Mouse (Mus musculus): ENCODE measurements around the gene Cct5. TPM values are rescaled to one million over a fixed set of nuclear protein-coding genes. Genes with fewer than 3 reads are reported as not detected.
A peak's percentile ranks its signal among the peaks of the same experiment; 100 is the strongest.

Cct5 gene
- total and polyA plus RNA-seq, 2 experiments from 2014 or later = 279 to 416 TPM

GRCm38 (mm10) chr15:31567431-31567830 is 34.2 kb downstream of the Cct5 start:
- 72% methylated on average over 7 of the region's 7 CpGs for WGBS
- no peak overlapping the region for H3K4me2 ChIP-seq (ENCODE audit: low read depth, low read length)
- TF ChIP-seq CTCF (IDR thresholded peaks at IDR 0.05; ENCODE audit: low read depth) = no peak
- ATAC-seq = no peak
- H3K9ac ChIP-seq (replicated peaks; ENCODE audit: low read length) = no peak overlapping the region
- no peaks in the 10 kb centered on the region for H3K4me1 ChIP-seq (ENCODE audit: insufficient read depth, low read length)
- no peak for DNase-seq (ENCODE audit: low spot score)
- no peaks in the 10 kb centered on the region for H3K36me3 ChIP-seq (ENCODE audit: insufficient read depth, low read length)
- no peak overlapping the region for H3K4me3 ChIP-seq (ENCODE audit: low read length)
- no peaks in the 10 kb centered on the region for H3K27me3 ChIP-seq (ENCODE audit: insufficient read depth, low read length)
- no peak overlapping the region for H3K27ac ChIP-seq
- no peaks in the 10 kb centered on the region for H3K9me3 ChIP-seq (ENCODE audit: low read length)

GRCm38 (mm10) chr15:31565786-31566185 is 35.8 kb downstream of the Cct5 start:
- H3K27me3 ChIP-seq (ENCODE audit: insufficient read depth, low read length) = no peaks in the 10 kb centered on the region
- TF ChIP-seq CTCF (IDR thresholded peaks at IDR 0.05; ENCODE audit: low read depth) = no peak
- no peaks in the 10 kb centered on the region for H3K36me3 ChIP-seq (ENCODE audit: insufficient read depth, low read length)
- no peak overlapping the region for H3K4me2 ChIP-seq (ENCODE audit: low read depth, low read length)
- no peaks in the 10 kb centered on the region for H3K9me3 ChIP-seq (ENCODE audit: low read length)
- no peaks in the 10 kb centered on the region for H3K4me1 ChIP-seq (ENCODE audit: insufficient read depth, low read length)
- H3K27ac ChIP-seq = no peak overlapping the region
- ATAC-seq (no peak), DNase-seq (ENCODE audit: low spot score) (no peak)
- H3K4me3 ChIP-seq (ENCODE audit: low read length) = no peak overlapping the region
- 77% methylated on average over 1 of the region's 1 CpGs for WGBS
- no peak overlapping the region for H3K9ac ChIP-seq (replicated peaks; ENCODE audit: low read length)

GRCm38 (mm10) chr15:31565184-31565583 is 36.4 kb downstream of the Cct5 start, which contains the start of gene Cmbl:
TSS of gene Cmbl (plus strand) at chr15:31565389.
- Histone ChIP-seq H3K27ac (no peak within 1 kb of the TSS; the same call in 1 of the 2 replicates), H3K9ac (replicated peaks; ENCODE audit: low read length) (no peak within 1 kb of the TSS), H3K4me1 (ENCODE audit: insufficient read depth, low read length) (no peaks in the 10 kb centered on the region), H3K4me3 (ENCODE audit: low read length) (no peak within 1 kb of the TSS), H3K36me3 (ENCODE audit: insufficient read depth, low read length) (no peaks in the 10 kb centered on the region), H3K27me3 (ENCODE audit: insufficient read depth, low read length) (no peaks in the 10 kb centered on the region), H3K4me2 (ENCODE audit: low read depth, low read length) (no peak within 1 kb of the TSS), H3K9me3 (ENCODE audit: low read length) (no peaks in the 10 kb centered on the region)
- DNase-seq (ENCODE audit: low spot score) (peak; percentile 11), ATAC-seq (0 out of 2 replicates have a peak, but pooled peaks have one; percentile 24)
- WGBS = 42% methylated on average over 5 of the region's 5 CpGs
- no peak for TF ChIP-seq CTCF (IDR thresholded peaks at IDR 0.05; ENCODE audit: low read depth)

- H3K9me3 ChIP-seq (ENCODE audit: low read length) = no peaks in the 10 kb centered on the region
- TF ChIP-seq CTCF (IDR thresholded peaks at IDR 0.05; ENCODE audit: low read depth) = no peak
- DNase-seq (ENCODE audit: low spot score) (no peak), ATAC-seq (no peak)
- H3K9ac ChIP-seq (replicated peaks; ENCODE audit: low read length) = no peak overlapping the region
- no peaks in the 10 kb centered on the region for H3K27me3 ChIP-seq (ENCODE audit: insufficient read depth, low read length)
- WGBS = 76% methylated on average over 19 of the region's 19 CpGs
- no peak overlapping the region; the same call in 1 of the 2 replicates for H3K27ac ChIP-seq
- H3K36me3 ChIP-seq (ENCODE audit: insufficient read depth, low read length) = no peaks in the 10 kb centered on the region
- H3K4me3 ChIP-seq (ENCODE audit: low read length) = no peak overlapping the region
- no peaks in the 10 kb centered on the region for H3K4me1 ChIP-seq (ENCODE audit: insufficient read depth, low read length)
- no peak overlapping the region for H3K4me2 ChIP-seq (ENCODE audit: low read depth, low read length)
These were observed 37.7 kb downstream of the Cct5 start for GRCm38 (mm10) chr15:31563577-31564546.

GRCm38 (mm10) chr15:31562847-31563246 is 38.8 kb downstream of the Cct5 start:
- H3K4me3 ChIP-seq (ENCODE audit: low read length) = no peak overlapping the region
- no peaks in the 10 kb centered on the region for H3K4me1 ChIP-seq (ENCODE audit: insufficient read depth, low read length)
- no peak overlapping the region for H3K27ac ChIP-seq
- H3K9ac ChIP-seq (replicated peaks; ENCODE audit: low read length) = no peak overlapping the region
- WGBS = 93% methylated on average over 8 of the region's 8 CpGs
- no peak for TF ChIP-seq CTCF (IDR thresholded peaks at IDR 0.05; ENCODE audit: low read depth)
- no peaks in the 10 kb centered on the region for H3K9me3 ChIP-seq (ENCODE audit: low read length)
- DNase-seq (ENCODE audit: low spot score) (no peak), ATAC-seq (no peak)
- no peaks in the 10 kb centered on the region for H3K27me3 ChIP-seq (ENCODE audit: insufficient read depth, low read length)
- no peaks in the 10 kb centered on the region for H3K36me3 ChIP-seq (ENCODE audit: insufficient read depth, low read length)
- H3K4me2 ChIP-seq (ENCODE audit: low read depth, low read length) = no peak overlapping the region

- Histone ChIP-seq H3K4me3 (ENCODE audit: low read length) (no peak overlapping the region), H3K9me3 (ENCODE audit: low read length) (no peaks in the 10 kb centered on the region), H3K27me3 (ENCODE audit: insufficient read depth, low read length) (no peaks in the 10 kb centered on the region), H3K9ac (replicated peaks; ENCODE audit: low read length) (no peak overlapping the region), H3K27ac (no peak overlapping the region), H3K4me1 (ENCODE audit: insufficient read depth, low read length) (no peaks in the 10 kb centered on the region), H3K4me2 (ENCODE audit: low read depth, low read length) (no peak overlapping the region), H3K36me3 (ENCODE audit: insufficient read depth, low read length) (no peaks in the 10 kb centered on the region)
- DNase-seq (ENCODE audit: low spot score) = no peak
- no peak for TF ChIP-seq CTCF (IDR thresholded peaks at IDR 0.05; ENCODE audit: low read depth)
- no peak for ATAC-seq
- whole genome bisulfite sequencing = 94% methylated on average over 4 of the region's 4 CpGs
These were observed 39.6 kb downstream of the Cct5 start for GRCm38 (mm10) chr15:31561976-31562375.

- Histone ChIP-seq H3K9me3 (ENCODE audit: low read length) (no peaks in the 10 kb centered on the region), H3K27me3 (ENCODE audit: insufficient read depth, low read length) (no peaks in the 10 kb centered on the region), H3K4me1 (ENCODE audit: insufficient read depth, low read length) (no peaks in the 10 kb centered on the region), H3K36me3 (ENCODE audit: insufficient read depth, low read length) (no peaks in the 10 kb centered on the region), H3K4me3 (ENCODE audit: low read length) (no peak overlapping the region), H3K27ac (no peak overlapping the region), H3K4me2 (ENCODE audit: low read depth, low read length) (no peak overlapping the region), H3K9ac (replicated peaks; ENCODE audit: low read length) (no peak overlapping the region)
- no peak for DNase-seq (ENCODE audit: low spot score)
- whole genome bisulfite sequencing = 63% methylated on average over 6 of the region's 6 CpGs
- ATAC-seq = no peak
- no peak for TF ChIP-seq CTCF (IDR thresholded peaks at IDR 0.05; ENCODE audit: low read depth)
These were observed 40.2 kb downstream of the Cct5 start for GRCm38 (mm10) chr15:31561390-31561789.

Measured in hindbrain, postnatal 0 days (tissue).